Mouse (Mus musculus) limb, embryonic 14.5 days (tissue): ENCODE results near the gene Tmcc3. TPM values are rescaled to one million over a fixed set of nuclear protein-coding genes. Genes with fewer than 3 reads are reported as not detected.

Experiments used
- ATAC-seq: fragments of 200-750 bp; cut with Nextera tagmentation; 2 replicates; pipeline ENCODE4 v1.8.0; 2017; ENCODE audit warnings: low read depth, moderate number of reproducible peaks, moderate TSS enrichment; ENCODE audit not compliant: low FRiP score
- DNase-seq: peaks from one replicate; pipeline ENCODE4 v3.0.0-alpha.2; 2015; ENCODE audit warnings: low spot score
- H3K27ac ChIP-seq: fragments of 300-500 bp; sonication (generic); replicated peaks from 2 replicates; pipeline ENCODE4 v1.5.1; 2014; ENCODE audit warnings: low read depth, mild to moderate bottlenecking, low read length, moderate library complexity, mixed read lengths
- H3K27me3 ChIP-seq: fragments of 300-500 bp; sonication (generic); 2 replicates; pipeline ENCODE4 v1.6.1; 2014; ENCODE audit warnings: low read length, mixed read lengths; ENCODE audit not compliant: control insufficient read depth, insufficient read depth
- H3K36me3 ChIP-seq: fragments of 300-500 bp; sonication (generic); 2 replicates; pipeline ENCODE4 v1.6.1; 2014; ENCODE audit warnings: mild to moderate bottlenecking, low read length, moderate library complexity, mixed read lengths; ENCODE audit not compliant: control insufficient read depth, insufficient read depth
- H3K4me1 ChIP-seq: fragments of 300-500 bp; sonication (generic); 2 replicates; pipeline ENCODE4 v1.6.1; 2014; ENCODE audit warnings: antibody characterized with exemption, low read length, mixed read lengths; ENCODE audit not compliant: control insufficient read depth, insufficient read depth
- H3K4me2 ChIP-seq: fragments of 300-500 bp; sonication (generic); replicated peaks from 2 replicates; pipeline ENCODE4 v1.6.1; 2014; ENCODE audit warnings: low read depth, mild to moderate bottlenecking, low read length, moderate library complexity; ENCODE audit not compliant: severe bottlenecking
- H3K4me3 ChIP-seq: fragments of 300-500 bp; sonication (generic); replicated peaks from 2 replicates; pipeline ENCODE4 v1.5.1; 2014; ENCODE audit warnings: low read length
- H3K9ac ChIP-seq: fragments of 300-500 bp; sonication (generic); 2 replicates; pipeline ENCODE4 v1.6.1; 2014; ENCODE audit warnings: mild to moderate bottlenecking, low read depth, low read length, moderate library complexity; ENCODE audit not compliant: severe bottlenecking
- H3K9me3 ChIP-seq: fragments of 300-500 bp; sonication (generic); 2 replicates; pipeline ENCODE4 v1.6.1; 2016; ENCODE audit warnings: low read length; ENCODE audit not compliant: control insufficient read depth
- POLR2A ChIP-seq: fragments of 200-500 bp; IDR thresholded peaks from 2 replicates; pipeline ENCODE4 v1.8.0; 2012; ENCODE audit warnings: inconsistent platforms, mild to moderate bottlenecking, moderate library complexity, borderline replicate concordance; ENCODE audit not compliant: insufficient read depth, insufficient read length; ENCODE audit errors: extremely low read depth
- WGBS: fragments of 180-500 bp; shearing (Covaris S2); extraction: QIAGEN DNeasy Blood & Tissue Kit; methylation state at CpG from one replicate; pipeline ENCODE4 v1.1.7; 2014; 5-methylcytosine and 5-hydroxymethylcytosine counted together
- polyA plus RNA-seq, 2 experiments: library from polyadenylated mRNA; depleted of rRNA in 1 of 2; stranded (reverse) in 1 of 2; unstranded in 1 of 2; fragments of >200 nt; fragmentation: Nextera tagmentation in 1 of 2; extraction: Ambion mirVana in 1 of 2; gene quantifications; 2 replicates each; pipeline versions ENCODE4 v1.2.1 to v1.2.3; 2012 to 2014

Tmcc3 gene
- polyA plus RNA-seq, 2 experiments = 10.5 to 18.2 TPM

- Histone ChIP-seq H3K36me3 (no peaks in the 10 kb centered on the region), H3K27me3 (peaks cover 4% of the 10 kb centered on the region; the same call in 1 of the 2 replicates), H3K4me3 (peak overlapping the region; percentile 70), H3K4me1 (peaks cover 10% of the 10 kb centered on the region), H3K9me3 (no peaks in the 10 kb centered on the region), H3K9ac (peak overlapping the region; percentile 77), H3K27ac (peak overlapping the region; percentile 74; the same call in 1 of the 2 replicates), H3K4me2 (peak overlapping the region; percentile 86)
- 4% methylated on average over 10 of the region's 10 CpGs for WGBS
- TF ChIP-seq POLR2A = no peak
- no peak for ATAC-seq
- no peak for DNase-seq
Measured at GRCm38 (mm10) chr10:94515583-94515982, 203.8 kb downstream of the Tmcc3 start.

GRCm38 (mm10) chr10:94519887-94520286 lies 208.1 kb downstream of the Tmcc3 start:
- 53% methylated on average over 7 of the region's 7 CpGs for WGBS
- Histone ChIP-seq H3K4me2 (no peak overlapping the region; the same call in 1 of the 2 replicates), H3K27me3 (no peaks in the 10 kb centered on the region), H3K9me3 (no peaks in the 10 kb centered on the region), H3K4me1 (peaks cover 40% of the 10 kb centered on the region), H3K27ac (no peak overlapping the region), H3K36me3 (no peaks in the 10 kb centered on the region), H3K9ac (no peak overlapping the region), H3K4me3 (no peak overlapping the region)
- ATAC-seq (no peak), DNase-seq (no peak)
- no peak for TF ChIP-seq POLR2A

- DNase-seq (no peak), ATAC-seq (no peak)
- Histone ChIP-seq H3K36me3 (no peaks in the 10 kb centered on the region), H3K27ac (no peak overlapping the region), H3K4me3 (no peak overlapping the region), H3K4me2 (no peak overlapping the region; the same call in 1 of the 2 replicates), H3K9me3 (no peaks in the 10 kb centered on the region), H3K9ac (no peak overlapping the region), H3K4me1 (peaks cover 42% of the 10 kb centered on the region), H3K27me3 (no peaks in the 10 kb centered on the region)
- WGBS = 43% methylated on average over 17 of the region's 17 CpGs
- no peak for TF ChIP-seq POLR2A
Measured at GRCm38 (mm10) chr10:94520306-94521106, 208.8 kb downstream of the Tmcc3 start.

GRCm38 (mm10) chr10:94521107-94521401 lies 209.3 kb downstream of the Tmcc3 start:
- peaks cover 42% of the 10 kb centered on the region for H3K4me1 ChIP-seq
- DNase-seq (peak; percentile 26), ATAC-seq (no peak)
- WGBS = 24% methylated on average over 3 of the region's 3 CpGs
- no peak overlapping the region for H3K4me3 ChIP-seq
- no peak overlapping the region for H3K4me2 ChIP-seq
- no peak overlapping the region for H3K9ac ChIP-seq
- no peaks in the 10 kb centered on the region for H3K36me3 ChIP-seq
- H3K27me3 ChIP-seq = no peaks in the 10 kb centered on the region
- no peak overlapping the region for H3K27ac ChIP-seq
- no peak for TF ChIP-seq POLR2A
- no peaks in the 10 kb centered on the region for H3K9me3 ChIP-seq

GRCm38 (mm10) chr10:94521776-94522175 lies 210.0 kb downstream of the Tmcc3 start:
- Histone ChIP-seq H3K27ac (no peak overlapping the region), H3K9me3 (no peaks in the 10 kb centered on the region), H3K4me3 (no peak overlapping the region), H3K36me3 (no peaks in the 10 kb centered on the region), H3K4me2 (no peak overlapping the region), H3K27me3 (no peaks in the 10 kb centered on the region), H3K4me1 (peaks cover 35% of the 10 kb centered on the region), H3K9ac (no peak overlapping the region)
- 23% methylated on average over 9 of the region's 10 CpGs for WGBS
- no peak for TF ChIP-seq POLR2A
- ATAC-seq = no peak
- DNase-seq = no peak
